Mouse (Mus musculus) liver, postnatal 0 days (tissue): ENCODE results near the gene AW551984.

ENCODE experiments used
- CTCF ChIP-seq: sonication (generic); IDR thresholded peaks from 2 replicates; pipeline ENCODE4 v1.5.1; 2016; ENCODE audit warnings: antibody characterized with exemption, low read depth
- EP300 ChIP-seq: IDR thresholded peaks from 2 replicates; pipeline ENCODE4 v1.6.1; 2016; ENCODE audit warnings: antibody characterized with exemption, low read depth, mild to moderate bottlenecking

DNA sequence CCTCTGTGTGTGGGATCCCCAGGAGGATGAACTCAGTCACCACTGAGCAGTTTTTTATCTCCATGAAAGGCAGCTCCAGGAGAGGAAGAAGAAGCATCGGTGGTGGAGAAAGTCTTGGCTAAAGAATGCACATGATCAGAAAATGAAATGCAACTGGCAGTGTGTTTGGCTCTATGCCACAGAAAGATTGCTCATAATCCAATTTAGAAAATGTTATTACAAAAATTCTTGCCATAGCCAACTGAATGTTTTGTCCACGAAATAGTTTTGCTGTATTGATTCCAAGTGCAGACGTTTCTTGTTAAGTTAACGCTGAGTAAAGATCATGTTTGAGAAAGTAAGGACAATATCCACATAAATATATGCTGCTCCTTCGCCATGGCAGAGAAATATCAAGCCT lies 53.4 kb downstream of the AW551984 start:
- TF ChIP-seq CTCF (no peak), EP300 (no peak)
